Mouse (Mus musculus) mouse embryonic stem cell (cell line): ENCODE data around the gene BC035044.
"Not testable (repeated sequence)": the region's sequence is repeated elsewhere in the genome, so short reads cannot be mapped to it uniquely, and the experiment has no call there.

Experiments used
- in situ Hi-C, 2 experiments: fragments of 300-500 bp; cut with MboI; formaldehyde crosslinking; loops; 1 replicate in 1 of 2; 3 replicates in 1 of 2; pipeline ENCODE4 v1.14.3; 2019 to 2020; ENCODE audit warnings: low sequenced_read_pairs in 2 of 2, low pct_unique_long_range_greater_than_20kb in 1 of 2, mixed read lengths in 1 of 2; ENCODE audit not compliant: unreplicated experiment in 1 of 2

The BC035044 gene

DNA sequence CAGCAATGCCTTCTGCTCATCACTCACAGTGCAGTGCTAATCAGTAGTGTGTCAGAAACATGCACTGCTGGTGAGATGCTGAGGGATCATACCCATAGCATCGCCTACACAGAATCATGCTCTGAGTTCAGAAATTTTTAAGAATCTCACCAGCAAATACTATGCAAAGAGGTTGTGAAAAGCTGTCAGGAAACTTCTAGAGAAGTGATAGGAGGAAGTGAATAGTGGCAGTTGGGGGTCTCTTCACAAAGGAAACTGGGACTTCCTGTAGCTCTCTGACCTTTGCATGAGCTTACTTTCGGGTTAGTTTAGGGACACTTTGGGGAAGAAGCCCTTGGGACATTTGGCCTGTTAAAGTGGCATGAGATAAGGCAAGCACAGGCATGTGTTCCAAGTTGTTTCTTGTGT, at the start of gene BC035044:
BC035044 (minus strand) TSS at position 179 of the 408 bp plus-strand sequence.
- in situ Hi-C loops: no loop called here

DNA sequence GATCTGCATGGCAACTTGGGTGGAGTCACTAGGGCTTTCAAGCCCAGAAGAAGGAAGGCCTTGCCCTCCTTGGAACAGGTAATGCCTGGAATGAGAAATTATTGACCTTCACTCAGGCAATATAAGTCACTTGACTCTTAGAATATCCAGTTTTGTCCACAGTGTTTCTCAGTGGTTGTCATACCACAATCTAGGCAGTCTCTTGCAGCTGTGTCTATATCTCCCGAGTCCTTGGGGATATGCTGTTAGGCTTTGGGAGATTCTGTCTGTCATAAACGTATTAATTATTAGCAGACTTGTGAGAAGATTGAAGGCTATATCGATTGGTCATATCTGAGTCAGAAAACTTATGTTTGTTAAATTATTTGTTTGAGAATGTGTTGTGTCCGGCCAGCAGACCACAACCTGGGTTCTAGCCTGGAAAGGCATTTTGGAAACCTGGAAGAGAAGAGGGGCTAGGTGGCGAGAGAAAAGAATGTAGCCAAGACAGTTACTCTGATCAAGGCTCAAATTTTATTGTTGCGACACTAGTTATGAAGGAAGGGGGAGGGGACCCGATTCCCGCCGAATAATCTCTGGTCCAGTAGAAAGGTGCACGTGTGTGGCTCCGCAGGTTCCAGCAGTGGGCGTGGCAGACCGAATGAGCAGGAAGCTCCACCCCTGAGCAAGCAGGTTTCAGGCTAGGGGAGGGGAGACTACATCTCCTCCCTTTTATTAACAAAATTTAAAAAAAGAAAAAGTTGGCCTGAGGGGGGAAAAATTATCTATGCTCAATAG, 45.2 kb upstream of the BC035044 start:
- in situ Hi-C loops: not testable (repeated sequence)

DNA sequence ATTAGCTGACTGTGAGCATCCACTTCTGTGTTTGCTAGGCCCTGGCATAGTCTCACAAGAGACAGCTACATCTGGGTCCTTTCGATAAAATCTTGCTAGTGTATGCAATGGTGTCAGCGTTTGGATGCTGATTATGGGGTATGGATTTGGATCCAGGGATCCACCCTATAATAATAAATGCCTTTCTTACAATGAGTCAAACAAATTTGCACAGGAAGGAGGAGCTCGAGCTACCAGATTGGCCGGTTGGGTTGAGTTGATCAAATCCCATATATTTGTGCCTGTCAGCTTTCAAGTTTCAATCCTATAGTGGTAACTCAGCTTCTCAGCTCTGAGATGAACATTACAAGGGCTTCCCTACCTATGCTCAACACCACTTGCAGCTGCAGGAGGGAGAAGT, 43.2 kb upstream of the BC035044 start, which contains the start of gene Clec2g:
Clec2g (plus strand) TSS at position 301 of the 400 bp plus-strand sequence.
- in situ Hi-C loops: not testable (repeated sequence)

DNA sequence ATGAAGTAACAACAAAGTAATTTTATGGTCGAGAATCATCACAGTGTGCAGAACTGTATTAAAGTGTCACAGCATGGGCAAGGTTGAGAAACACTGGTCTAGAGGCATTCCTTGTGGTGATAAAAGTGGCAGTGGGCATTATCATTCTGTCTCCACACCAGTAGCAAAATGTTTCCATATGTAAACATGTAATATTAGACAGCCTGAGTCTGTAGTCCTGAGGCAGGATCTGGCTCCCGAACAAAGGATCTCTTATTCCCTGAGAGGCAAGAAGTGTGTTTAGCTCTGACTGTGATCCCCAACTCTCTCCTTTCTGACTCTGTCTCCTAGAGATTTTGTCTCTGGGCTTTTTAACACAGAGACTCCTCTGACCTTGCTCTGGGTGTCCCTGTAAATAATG, 42.1 kb upstream of the BC035044 start:
- in situ Hi-C loops: no loop called here

DNA sequence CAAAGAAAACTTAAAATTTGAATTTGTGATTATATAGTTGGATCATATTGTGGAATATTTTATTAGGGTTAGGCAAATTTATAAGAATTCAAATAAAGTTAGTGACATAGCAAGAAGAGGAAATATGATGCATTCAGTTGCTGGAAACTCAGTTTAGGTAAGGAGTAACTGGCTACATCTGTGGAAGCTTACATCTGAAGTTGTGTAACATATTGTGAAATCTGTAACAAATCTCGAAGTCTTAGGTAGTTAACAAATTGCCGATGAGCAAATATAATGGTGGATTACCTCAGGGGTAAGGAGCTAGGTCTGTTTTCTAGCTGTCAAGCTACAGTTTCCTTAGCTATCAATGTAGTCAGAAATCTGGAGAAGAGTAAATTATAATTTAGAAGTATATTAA, 26.4 kb upstream of the BC035044 start:
- in situ Hi-C loops: no loop called here

DNA sequence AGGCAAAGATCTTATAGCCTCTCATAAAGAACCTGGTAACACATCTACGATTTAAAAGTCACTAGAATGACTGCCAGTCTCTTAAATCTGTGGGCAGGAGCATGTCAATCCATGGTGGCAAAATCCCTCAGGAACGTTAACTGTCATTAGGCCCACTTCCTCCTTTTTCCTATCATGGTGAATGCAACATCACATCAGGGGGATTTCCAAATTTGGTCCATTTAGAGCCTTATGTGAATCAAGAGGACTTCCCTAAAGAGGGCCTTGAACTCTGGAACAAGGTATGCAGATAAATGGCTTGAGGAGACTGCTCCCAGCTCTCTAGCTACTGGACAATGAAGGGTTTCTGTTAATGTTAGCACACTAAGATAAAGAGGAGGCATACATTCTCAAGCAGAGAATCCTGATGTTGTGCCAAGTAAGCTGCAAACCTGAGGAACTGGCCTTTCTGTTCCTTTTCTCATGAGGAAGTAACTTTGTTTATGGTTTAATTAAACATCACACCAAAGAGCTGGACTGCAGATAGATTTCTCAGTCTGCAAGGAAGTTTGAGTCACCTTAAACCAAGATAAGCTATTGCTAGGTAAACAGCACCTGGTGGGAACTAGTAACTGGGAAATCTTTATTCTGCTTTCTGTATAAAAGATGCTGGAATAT, 22.8 kb upstream of the BC035044 start:
- in situ Hi-C loops: no loop called here

DNA sequence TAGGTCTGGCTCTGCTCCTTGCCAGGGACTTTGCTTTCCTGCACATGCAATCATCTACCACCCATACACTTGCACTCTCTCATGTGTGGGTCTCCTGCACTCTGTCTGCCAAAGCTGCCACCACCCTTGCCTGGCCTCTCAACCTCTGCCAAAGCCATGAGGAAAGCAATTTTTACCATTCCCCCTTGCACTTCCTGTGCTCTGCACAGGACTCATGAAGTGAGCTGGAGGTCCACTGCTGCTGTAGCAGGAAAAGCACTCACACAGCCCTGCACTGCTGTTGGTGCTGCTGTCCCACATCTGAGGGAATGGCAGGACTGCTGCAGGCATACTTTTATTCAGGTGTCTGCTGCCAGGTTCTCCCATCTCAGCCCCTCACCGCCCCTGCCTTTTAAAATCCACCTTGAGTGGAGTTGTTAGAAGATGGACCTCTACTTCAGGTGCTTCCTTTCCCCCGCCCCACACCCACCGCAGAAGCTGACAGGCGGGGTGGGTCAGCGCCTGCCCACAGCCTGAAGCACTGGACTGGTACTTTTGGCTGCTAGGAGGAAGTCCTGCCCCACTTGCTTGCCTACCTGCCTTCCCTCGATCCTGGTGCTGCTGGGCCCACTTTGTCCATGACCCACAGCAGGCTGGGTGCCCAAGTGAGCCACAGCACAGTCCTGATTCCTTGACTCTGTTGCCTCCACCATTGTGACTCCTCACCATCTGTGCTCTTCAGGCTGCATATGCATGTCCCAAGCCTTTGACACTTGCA, 10.0 kb upstream of the BC035044 start:
- in situ Hi-C loops: not testable (repeated sequence)

DNA sequence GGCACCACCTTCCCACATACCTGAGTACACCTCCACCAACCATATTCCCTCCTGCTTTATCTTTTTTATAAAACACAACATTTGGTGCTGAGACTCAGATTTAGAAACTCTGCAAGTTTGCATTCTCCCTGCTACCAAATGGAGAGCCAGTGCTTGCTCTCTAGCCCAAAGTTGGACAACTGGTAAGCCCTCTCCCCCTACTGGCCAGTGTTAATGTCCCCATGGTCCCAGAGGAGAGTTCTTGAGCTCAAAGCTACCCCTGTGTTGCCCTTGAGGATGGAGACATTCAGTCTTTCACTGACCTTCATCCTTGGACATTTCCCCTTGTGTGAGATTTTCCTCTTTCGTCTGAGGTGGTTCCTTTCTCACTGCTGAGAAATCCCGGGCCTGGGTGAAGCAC, 9.1 kb upstream of the BC035044 start:
- in situ Hi-C loops: no loop called here

DNA sequence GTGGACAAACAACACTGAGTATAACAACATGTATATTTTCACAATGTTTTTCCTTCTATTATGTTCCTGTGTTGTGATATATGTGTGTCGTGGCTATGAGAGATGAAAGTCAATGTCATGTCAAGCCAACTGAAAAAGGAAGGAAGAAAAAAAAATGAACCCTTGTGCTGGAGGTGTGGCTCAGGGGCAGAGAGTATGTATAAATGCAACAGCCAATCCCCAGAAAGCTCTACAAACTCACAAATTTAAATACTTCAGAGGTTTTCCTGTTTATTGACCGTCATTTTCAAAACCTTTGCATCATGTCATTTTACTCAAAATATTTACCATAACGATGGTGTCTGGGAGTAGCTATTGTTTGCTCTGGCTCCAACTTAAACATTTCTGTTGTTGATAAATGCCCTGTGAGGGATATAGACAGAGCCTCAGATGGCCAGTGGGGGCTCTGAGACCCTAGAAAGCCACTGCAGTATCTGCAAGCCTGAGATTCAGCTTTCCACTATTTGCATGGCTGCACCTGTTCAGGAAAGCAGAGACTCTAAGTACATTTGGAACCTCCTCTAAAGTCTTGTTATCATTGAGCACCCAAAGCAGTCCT, 4.6 kb upstream of the BC035044 start:
- in situ Hi-C loops: no loop called here

DNA sequence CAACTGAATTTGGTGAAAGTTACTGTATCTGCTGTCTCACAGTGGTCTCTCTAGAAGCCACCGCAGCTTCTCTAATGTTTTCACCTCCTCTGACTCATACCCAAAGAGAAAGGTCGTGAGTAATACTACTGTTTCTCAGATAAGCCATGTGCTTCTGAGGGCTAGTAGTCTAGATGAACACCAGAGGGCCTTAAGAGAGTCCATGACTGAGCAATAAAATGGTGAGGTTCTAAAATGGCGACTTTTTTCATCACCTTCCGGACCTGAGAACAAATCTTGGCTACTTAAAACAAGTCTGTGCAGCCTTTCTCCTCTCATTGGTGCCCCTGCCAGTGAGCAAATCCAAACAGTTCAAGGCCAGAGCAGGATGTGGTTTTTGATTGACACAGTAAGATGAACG, 2.1 kb downstream of the BC035044 start:
- in situ Hi-C loops: loop anchor here in 1 of 2 experiments (10.0 kb wide), 1 partner anchor 86 kb away; no protein-coding TSS in a partner anchor

DNA sequence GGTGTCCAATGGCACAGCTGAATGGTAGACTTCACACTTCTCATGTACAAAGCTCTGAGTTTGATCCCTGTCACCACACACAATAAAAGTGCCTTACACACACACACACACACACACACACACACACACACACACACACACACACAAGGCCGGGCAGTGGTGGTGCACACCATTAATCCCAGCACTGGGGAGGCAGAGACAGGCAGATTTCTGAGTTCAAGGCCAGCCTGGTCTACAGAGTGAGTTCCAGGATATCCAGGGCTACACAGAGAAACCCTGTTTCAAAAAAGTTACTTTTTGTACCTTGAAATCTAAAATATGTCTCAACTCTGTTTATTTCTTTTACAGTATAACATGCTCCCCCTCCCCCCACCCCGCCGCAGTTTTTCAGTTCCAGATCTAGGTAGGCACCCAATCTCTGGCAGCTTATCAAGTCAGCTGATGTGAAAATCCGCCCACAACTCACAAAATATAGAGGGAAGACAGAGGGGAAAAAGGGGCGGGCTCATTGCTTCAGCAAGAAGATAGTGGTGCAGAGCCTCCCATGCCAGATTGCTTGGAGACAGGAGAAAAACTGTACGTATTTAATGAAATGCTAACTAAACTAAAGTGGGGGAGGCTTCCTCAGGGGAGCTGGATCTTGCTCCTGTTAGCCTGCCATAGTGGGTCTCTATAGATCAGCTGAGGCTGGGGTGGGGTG, 3.7 kb downstream of the BC035044 start, which contains the start of gene Clec2i:
Clec2i (plus strand) TSS at position 498 of the 700 bp plus-strand sequence.
- in situ Hi-C loops: loop anchor here in 1 of 2 experiments (10.0 kb wide), 1 partner anchor 88 kb away; no protein-coding TSS in a partner anchor

DNA sequence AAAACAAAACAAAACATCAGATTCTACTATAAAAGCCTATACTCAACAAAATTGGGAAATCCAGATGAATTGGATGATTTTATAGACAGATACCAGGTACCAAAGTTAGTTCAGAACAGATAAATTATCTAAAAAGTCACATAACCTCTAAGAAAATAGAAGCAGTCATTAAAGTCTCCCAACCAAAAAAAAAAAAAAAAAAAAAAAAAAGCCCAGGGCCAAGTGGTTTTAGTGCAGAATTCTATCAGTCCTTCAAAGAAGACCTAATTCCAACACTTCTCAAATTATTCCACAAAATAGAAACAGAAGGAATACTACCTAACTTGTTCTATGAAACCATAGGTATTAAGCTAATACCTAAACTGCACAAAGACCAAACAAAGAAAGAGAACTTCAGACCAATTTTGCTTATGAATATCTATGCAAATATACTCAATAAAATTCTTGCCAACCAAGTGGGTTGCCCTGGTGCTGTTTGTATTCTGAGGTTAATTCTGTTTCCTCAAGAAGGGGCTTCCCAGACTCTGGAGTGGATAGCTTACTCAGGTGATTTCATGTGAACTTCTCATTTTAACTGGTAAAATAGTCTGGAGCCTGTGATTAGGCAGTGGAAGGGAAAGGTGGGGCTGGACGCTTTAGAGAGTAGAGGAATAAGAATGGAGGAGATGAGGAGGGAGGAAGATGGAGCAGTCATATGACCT, 18.9 kb downstream of the BC035044 start:
- in situ Hi-C loops: no loop called here

DNA sequence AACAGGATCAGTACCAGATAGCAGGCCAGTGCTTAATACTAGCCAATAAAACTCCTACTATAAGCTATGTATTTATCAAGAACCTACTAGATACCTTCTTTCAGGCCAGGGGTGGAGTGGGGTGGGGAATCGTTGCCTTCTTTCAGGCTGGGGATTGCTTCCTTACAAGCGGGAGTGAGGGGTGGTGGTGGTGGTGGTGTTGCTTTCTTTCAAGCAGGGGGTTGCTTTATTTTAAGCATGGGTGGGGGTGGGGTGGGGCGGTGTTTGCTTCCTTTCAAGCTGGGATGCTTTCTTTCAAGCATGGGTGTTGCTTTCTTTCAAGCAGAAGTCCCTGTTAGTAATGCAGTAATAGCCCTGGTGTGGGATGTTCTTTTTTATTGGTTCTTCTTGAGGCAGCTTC, 22.1 kb downstream of the BC035044 start:
- in situ Hi-C loops: no loop called here

DNA sequence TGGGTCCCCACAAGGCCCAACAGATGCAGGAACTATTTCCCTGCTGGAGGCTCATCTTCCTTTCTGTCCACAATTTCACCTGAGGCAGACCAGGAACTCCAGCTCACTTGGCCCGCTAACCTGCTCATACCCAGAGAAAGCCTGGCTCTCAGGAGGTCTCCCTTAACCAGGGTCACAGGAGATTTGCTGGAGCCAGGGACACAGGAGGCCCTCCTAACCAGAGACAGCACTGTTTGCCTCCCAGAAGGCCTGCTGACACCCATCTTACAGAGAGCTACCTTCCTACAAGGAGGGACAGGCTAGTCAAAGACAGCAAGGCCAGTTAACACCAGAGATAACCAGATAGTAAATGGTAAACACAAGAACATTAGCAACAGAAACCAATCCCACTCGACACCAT, 33.0 kb downstream of the BC035044 start:
- in situ Hi-C loops: no loop called here

DNA sequence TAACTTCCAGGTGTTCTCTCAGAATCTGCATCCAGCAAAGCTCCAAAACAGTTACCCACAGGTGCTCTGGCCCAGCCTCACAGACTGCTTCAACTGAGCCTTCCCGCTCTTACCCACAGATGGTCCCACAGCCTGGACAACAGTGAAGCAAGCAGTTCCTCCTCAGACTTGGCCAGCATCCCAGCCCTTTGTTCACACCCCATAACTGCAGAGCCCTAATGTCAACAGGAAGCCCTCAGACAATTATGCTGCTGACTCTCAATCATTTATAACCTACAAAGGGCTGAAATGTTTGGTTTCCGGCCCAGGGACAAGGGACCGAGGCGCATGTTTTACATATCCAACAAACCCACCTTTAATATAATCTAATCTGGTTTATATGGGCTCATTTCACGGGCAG, 34.7 kb downstream of the BC035044 start:
- in situ Hi-C loops: no loop called here

DNA sequence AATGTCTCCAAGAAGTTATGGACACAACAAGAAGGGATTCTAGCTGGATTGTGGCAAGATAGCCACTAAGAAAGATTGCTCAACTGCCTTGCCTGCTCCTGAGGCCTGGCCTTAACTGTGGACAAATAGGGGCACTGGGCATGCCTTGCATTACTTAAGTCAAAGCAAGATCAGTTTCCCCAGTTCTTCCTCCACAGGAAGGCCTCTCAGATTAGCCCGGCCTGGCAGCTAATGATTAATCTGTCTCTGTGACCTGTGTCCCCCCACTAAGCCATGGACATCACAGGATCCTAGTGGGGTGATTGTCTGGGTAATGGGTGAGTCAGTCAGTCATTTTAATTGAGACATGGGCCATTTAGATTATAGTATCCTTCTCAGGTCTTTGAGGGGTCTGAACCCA, 35.4 kb downstream of the BC035044 start:
- in situ Hi-C loops: no loop called here

DNA sequence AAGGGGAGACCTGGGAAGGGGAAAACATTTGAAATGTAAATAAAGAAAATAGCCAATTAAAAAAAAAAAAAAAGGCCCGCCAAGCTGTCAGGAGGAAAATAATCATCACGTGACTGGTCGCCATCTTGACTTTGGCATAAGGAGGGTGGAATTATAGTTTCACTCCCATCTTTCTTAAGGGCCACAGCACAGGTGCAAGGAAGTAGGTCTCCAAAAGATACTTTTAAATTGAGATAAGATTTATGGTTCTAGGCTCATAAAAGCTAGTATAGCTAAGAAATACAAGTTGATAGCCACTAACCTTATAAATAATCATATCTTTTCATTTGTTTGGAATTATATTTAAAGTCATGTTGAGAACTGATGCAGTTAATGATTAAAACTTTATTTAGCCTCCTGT, 36.0 kb downstream of the BC035044 start:
- in situ Hi-C loops: no loop called here
